Mouse (Mus musculus): ENCODE results near the gene Fosb. TPM values are rescaled to one million over a fixed set of nuclear protein-coding genes. Genes with fewer than 3 reads are reported as not detected.
A peak's percentile ranks its signal among the peaks of the same experiment; 100 is the strongest.

Gene Fosb
- polyA plus RNA-seq, 1 experiment from 2014 or later = not detected

GRCm38 (mm10) chr7:19338060-19338459 is 28.2 kb upstream of the Fosb start:
- H3K9me3 ChIP-seq (ENCODE audit: control insufficient read depth, low read length) = no peaks in the 10 kb centered on the region
- peaks cover 12% of the 10 kb centered on the region for H3K27me3 ChIP-seq (ENCODE audit: control insufficient read depth, insufficient read depth, low read length)
- WGBS = 62% methylated on average over 2 of the region's 2 CpGs
- DNase-seq (ENCODE audit: low spot score) = no peak
- H3K4me1 ChIP-seq (replicated peaks; ENCODE audit: control insufficient read depth, insufficient read depth, low read length) = 0 out of 2 replicates have a peak, but pooled peaks cover 3% of the 10 kb centered on the region
- no peaks in the 10 kb centered on the region for H3K36me3 ChIP-seq (ENCODE audit: control insufficient read depth, insufficient read depth, low read length)
- no peak overlapping the region for H3K27ac ChIP-seq (ENCODE audit: low read depth, low read length)
- ATAC-seq (ENCODE audit: low FRiP score) = no peak
- H3K4me3 ChIP-seq (ENCODE audit: low read depth, low read length) = no peak overlapping the region
- no peak overlapping the region for H3K4me2 ChIP-seq (replicated peaks; ENCODE audit: low read depth, low read length)
- H3K9ac ChIP-seq (ENCODE audit: low read depth, low read length) = no peak overlapping the region

GRCm38 (mm10) chr7:19337122-19337521 is 27.3 kb upstream of the Fosb start:
- H3K9ac ChIP-seq (ENCODE audit: low read depth, low read length) = no peak overlapping the region
- ATAC-seq (ENCODE audit: low FRiP score) (no peak), DNase-seq (ENCODE audit: low spot score) (no peak)
- 66% methylated on average over 10 of the region's 10 CpGs for WGBS
- H3K4me2 ChIP-seq (replicated peaks; ENCODE audit: low read depth, low read length) = no peak overlapping the region
- H3K36me3 ChIP-seq (ENCODE audit: control insufficient read depth, insufficient read depth, low read length) = no peaks in the 10 kb centered on the region
- no peak overlapping the region for H3K4me3 ChIP-seq (ENCODE audit: low read depth, low read length)
- no peak overlapping the region for H3K27ac ChIP-seq (ENCODE audit: low read depth, low read length)
- no peaks in the 10 kb centered on the region for H3K9me3 ChIP-seq (ENCODE audit: control insufficient read depth, low read length)
- peaks cover 11% of the 10 kb centered on the region for H3K27me3 ChIP-seq (ENCODE audit: control insufficient read depth, insufficient read depth, low read length)
- no peaks in the 10 kb centered on the region for H3K4me1 ChIP-seq (replicated peaks; ENCODE audit: control insufficient read depth, insufficient read depth, low read length)

- Histone ChIP-seq H3K27me3 (ENCODE audit: control insufficient read depth, insufficient read depth, low read length) (no peaks in the 10 kb centered on the region), H3K9me3 (ENCODE audit: control insufficient read depth, low read length) (no peaks in the 10 kb centered on the region), H3K4me1 (replicated peaks; ENCODE audit: control insufficient read depth, insufficient read depth, low read length) (no peaks in the 10 kb centered on the region), H3K27ac (ENCODE audit: low read depth, low read length) (no peak overlapping the region), H3K4me2 (replicated peaks; ENCODE audit: low read depth, low read length) (no peak overlapping the region), H3K9ac (ENCODE audit: low read depth, low read length) (no peak overlapping the region), H3K36me3 (ENCODE audit: control insufficient read depth, insufficient read depth, low read length) (no peaks in the 10 kb centered on the region), H3K4me3 (ENCODE audit: low read depth, low read length) (no peak overlapping the region)
- DNase-seq (ENCODE audit: low spot score) = no peak
- 38% methylated on average over 3 of the region's 3 CpGs for WGBS
- ATAC-seq (ENCODE audit: low FRiP score) = no peak
These were observed 25.7 kb upstream of the Fosb start for GRCm38 (mm10) chr7:19335583-19335982.

- H3K9me3 ChIP-seq (ENCODE audit: control insufficient read depth, low read length) = no peaks in the 10 kb centered on the region
- DNase-seq (ENCODE audit: low spot score) = peak; percentile 77
- peak; percentile 41; the same call in 1 of the 2 replicates for ATAC-seq (ENCODE audit: low FRiP score)
- peak overlapping the region; percentile 31 for H3K27ac ChIP-seq (ENCODE audit: low read depth, low read length)
- H3K4me2 ChIP-seq (replicated peaks; ENCODE audit: low read depth, low read length) = peak overlapping the region; percentile 93
- H3K27me3 ChIP-seq (ENCODE audit: control insufficient read depth, insufficient read depth, low read length) = no peaks in the 10 kb centered on the region
- H3K36me3 ChIP-seq (ENCODE audit: control insufficient read depth, insufficient read depth, low read length) = no peaks in the 10 kb centered on the region
- peak overlapping the region; percentile 61 for H3K4me3 ChIP-seq (ENCODE audit: low read depth, low read length)
- 1% methylated on average over 52 of the region's 52 CpGs for WGBS
- H3K9ac ChIP-seq (ENCODE audit: low read depth, low read length) = peak overlapping the region; percentile 84
- H3K4me1 ChIP-seq (replicated peaks; ENCODE audit: control insufficient read depth, insufficient read depth, low read length) = no peaks in the 10 kb centered on the region
These were observed 23.0 kb upstream of the Fosb start for GRCm38 (mm10) chr7:19332709-19333352.

GRCm38 (mm10) chr7:19331910-19332309 is 22.1 kb upstream of the Fosb start:
- no peak for ATAC-seq (ENCODE audit: low FRiP score)
- WGBS = 63% methylated on average over 2 of the region's 2 CpGs

GRCm38 (mm10) chr7:19328425-19328824 is 18.6 kb upstream of the Fosb start:
- H3K4me1 ChIP-seq (replicated peaks; ENCODE audit: control insufficient read depth, insufficient read depth, low read length) = 0 out of 2 replicates have a peak, but pooled peaks cover 7% of the 10 kb centered on the region
- H3K4me3 ChIP-seq (ENCODE audit: low read depth, low read length) = no peak overlapping the region
- no peak overlapping the region for H3K27ac ChIP-seq (ENCODE audit: low read depth, low read length)
- ATAC-seq (ENCODE audit: low FRiP score) (no peak), DNase-seq (ENCODE audit: low spot score) (no peak)
- H3K36me3 ChIP-seq (ENCODE audit: control insufficient read depth, insufficient read depth, low read length) = no peaks in the 10 kb centered on the region
- H3K9me3 ChIP-seq (ENCODE audit: control insufficient read depth, low read length) = no peaks in the 10 kb centered on the region
- H3K27me3 ChIP-seq (ENCODE audit: control insufficient read depth, insufficient read depth, low read length) = no peaks in the 10 kb centered on the region
- H3K4me2 ChIP-seq (replicated peaks; ENCODE audit: low read depth, low read length) = no peak overlapping the region
- no peak overlapping the region for H3K9ac ChIP-seq (ENCODE audit: low read depth, low read length)

More at GRCm38 (mm10) chr7:19331910-19332309, 22.1 kb upstream of the Fosb start:
- DNase-seq (ENCODE audit: low spot score) = no peak
- Histone ChIP-seq H3K4me1 (replicated peaks; ENCODE audit: control insufficient read depth, insufficient read depth, low read length) (no peaks in the 10 kb centered on the region), H3K9me3 (ENCODE audit: control insufficient read depth, low read length) (no peaks in the 10 kb centered on the region), H3K27me3 (ENCODE audit: control insufficient read depth, insufficient read depth, low read length) (no peaks in the 10 kb centered on the region), H3K4me3 (ENCODE audit: low read depth, low read length) (no peak overlapping the region), H3K27ac (ENCODE audit: low read depth, low read length) (no peak overlapping the region), H3K4me2 (replicated peaks; ENCODE audit: low read depth, low read length) (no peak overlapping the region), H3K36me3 (ENCODE audit: control insufficient read depth, insufficient read depth, low read length) (no peaks in the 10 kb centered on the region), H3K9ac (ENCODE audit: low read depth, low read length) (no peak overlapping the region)

GRCm38 (mm10) chr7:19327782-19328181 is 17.9 kb upstream of the Fosb start:
- 80% methylated on average over 5 of the region's 5 CpGs for WGBS
- 0 out of 2 replicates have a peak, but pooled peaks cover 7% of the 10 kb centered on the region for H3K4me1 ChIP-seq (replicated peaks; ENCODE audit: control insufficient read depth, insufficient read depth, low read length)
- H3K4me2 ChIP-seq (replicated peaks; ENCODE audit: low read depth, low read length) = no peak overlapping the region
- no peaks in the 10 kb centered on the region for H3K27me3 ChIP-seq (ENCODE audit: control insufficient read depth, insufficient read depth, low read length)
- no peaks in the 10 kb centered on the region for H3K9me3 ChIP-seq (ENCODE audit: control insufficient read depth, low read length)
- no peak overlapping the region for H3K27ac ChIP-seq (ENCODE audit: low read depth, low read length)
- ATAC-seq (ENCODE audit: low FRiP score) (no peak; the same call in 1 of the 2 replicates), DNase-seq (ENCODE audit: low spot score) (no peak)
- H3K4me3 ChIP-seq (ENCODE audit: low read depth, low read length) = no peak overlapping the region
- H3K9ac ChIP-seq (ENCODE audit: low read depth, low read length) = no peak overlapping the region
- no peaks in the 10 kb centered on the region for H3K36me3 ChIP-seq (ENCODE audit: control insufficient read depth, insufficient read depth, low read length)

- H3K4me3 ChIP-seq (ENCODE audit: low read depth, low read length) = peak overlapping the region; percentile 27
- DNase-seq (ENCODE audit: low spot score) (peak; percentile 87), ATAC-seq (ENCODE audit: low FRiP score) (peak; percentile 67)
- H3K9me3 ChIP-seq (ENCODE audit: control insufficient read depth, low read length) = no peaks in the 10 kb centered on the region
- peak overlapping the region; percentile 49 for H3K4me2 ChIP-seq (replicated peaks; ENCODE audit: low read depth, low read length)
- 0 out of 2 replicates have a peak, but pooled peaks cover 7% of the 10 kb centered on the region for H3K4me1 ChIP-seq (replicated peaks; ENCODE audit: control insufficient read depth, insufficient read depth, low read length)
- under 1% methylated on average over 22 of the region's 22 CpGs for whole genome bisulfite sequencing
- H3K27ac ChIP-seq (ENCODE audit: low read depth, low read length) = no peak overlapping the region
- H3K36me3 ChIP-seq (ENCODE audit: control insufficient read depth, insufficient read depth, low read length) = no peaks in the 10 kb centered on the region
- H3K9ac ChIP-seq (ENCODE audit: low read depth, low read length) = 0 out of 2 replicates have a peak overlapping the region, but pooled peaks have one; percentile 7
- H3K27me3 ChIP-seq (ENCODE audit: control insufficient read depth, insufficient read depth, low read length) = no peaks in the 10 kb centered on the region
These were observed 17.3 kb upstream of the Fosb start for GRCm38 (mm10) chr7:19327128-19327527.

- Histone ChIP-seq H3K4me1 (replicated peaks; ENCODE audit: control insufficient read depth, insufficient read depth, low read length) (0 out of 2 replicates have a peak, but pooled peaks cover 7% of the 10 kb centered on the region), H3K27ac (ENCODE audit: low read depth, low read length) (no peak overlapping the region; the same call in 1 of the 2 replicates), H3K9me3 (ENCODE audit: control insufficient read depth, low read length) (no peaks in the 10 kb centered on the region), H3K4me3 (ENCODE audit: low read depth, low read length) (peak overlapping the region; percentile 27), H3K9ac (ENCODE audit: low read depth, low read length) (0 out of 2 replicates have a peak overlapping the region, but pooled peaks have one; percentile 3), H3K36me3 (ENCODE audit: control insufficient read depth, insufficient read depth, low read length) (no peaks in the 10 kb centered on the region), H3K4me2 (replicated peaks; ENCODE audit: low read depth, low read length) (peak overlapping the region; percentile 49), H3K27me3 (ENCODE audit: control insufficient read depth, insufficient read depth, low read length) (no peaks in the 10 kb centered on the region)
- peak; percentile 71 for ATAC-seq (ENCODE audit: low FRiP score)
- WGBS = 1% methylated on average over 19 of the region's 20 CpGs
- peak; percentile 93 for DNase-seq (ENCODE audit: low spot score)
These were observed 16.5 kb upstream of the Fosb start for GRCm38 (mm10) chr7:19326359-19326758.

Measured in hindbrain, embryonic 11.5 days (tissue).